Mouse (Mus musculus): ENCODE results near the gene Nck2.

Gene Nck2

DNA sequence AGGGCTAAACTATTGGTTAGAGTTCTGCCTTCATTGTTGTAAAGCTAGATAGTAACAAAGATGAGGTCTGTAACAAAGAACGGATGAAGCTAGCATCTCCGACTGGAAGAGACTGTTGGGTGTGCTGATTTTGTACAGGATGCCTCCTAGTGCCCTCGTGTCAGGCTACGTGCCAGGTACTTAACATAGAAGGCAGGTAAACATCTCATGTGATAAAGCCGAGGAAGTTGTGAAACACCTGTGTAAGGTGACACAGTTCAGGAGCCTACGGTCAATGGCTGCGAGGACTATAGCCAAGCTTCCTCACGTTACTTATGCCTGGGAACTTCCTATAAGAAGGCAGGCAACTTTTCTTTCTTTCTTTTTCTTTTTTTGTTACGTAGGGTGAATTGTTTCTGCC is at the start of gene Nck2:
Gene Nck2, plus strand, starts transcription at position 49 of the 400 bp plus-strand sequence.
- no peak for DNase-seq (ENCODE audit: low read depth in 1 of 2, low spot score in 2 of 2)

DNA sequence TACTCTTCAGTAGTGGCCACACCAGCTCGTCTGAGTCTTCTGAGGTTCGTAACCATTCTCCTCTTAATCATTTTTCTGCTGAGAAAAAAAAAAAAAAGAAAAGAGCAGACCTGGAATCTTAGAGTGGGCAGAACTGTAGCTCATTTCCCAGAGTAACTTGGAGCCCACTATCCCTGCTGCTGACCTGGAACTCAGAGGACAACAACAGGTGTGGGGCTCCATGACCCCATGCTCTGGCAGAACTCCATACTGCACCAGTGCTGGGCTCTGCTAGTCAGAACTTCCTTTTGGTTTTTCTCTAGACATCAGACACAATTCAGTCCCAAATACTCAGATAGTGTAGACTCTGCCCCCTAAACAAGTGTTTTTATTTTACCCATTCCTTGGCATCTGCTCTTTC is 49.3 kb upstream of the Nck2 start:
- no peak for DNase-seq (ENCODE audit: low read depth in 1 of 2, low spot score in 2 of 2)

DNA sequence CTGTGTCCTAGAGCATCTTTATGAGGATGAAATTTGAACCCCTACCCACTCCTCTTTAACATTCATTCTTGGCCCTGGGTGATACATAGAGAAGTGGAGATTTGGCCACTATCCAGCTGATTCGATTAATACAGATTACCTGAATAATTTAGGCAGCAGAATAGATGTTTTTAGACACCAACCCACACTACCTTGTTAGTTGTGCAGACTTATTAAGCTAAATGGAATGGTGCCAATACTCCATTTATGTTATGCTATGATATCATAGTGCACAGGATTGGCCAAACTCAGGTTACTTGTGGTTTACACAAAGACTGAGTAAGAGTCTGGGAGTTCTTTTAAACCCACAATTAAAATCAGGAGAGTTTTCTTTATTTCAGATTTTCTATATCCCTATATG is 48.6 kb upstream of the Nck2 start:
- no peak for DNase-seq (ENCODE audit: low read depth in 1 of 2, low spot score in 2 of 2)

DNA sequence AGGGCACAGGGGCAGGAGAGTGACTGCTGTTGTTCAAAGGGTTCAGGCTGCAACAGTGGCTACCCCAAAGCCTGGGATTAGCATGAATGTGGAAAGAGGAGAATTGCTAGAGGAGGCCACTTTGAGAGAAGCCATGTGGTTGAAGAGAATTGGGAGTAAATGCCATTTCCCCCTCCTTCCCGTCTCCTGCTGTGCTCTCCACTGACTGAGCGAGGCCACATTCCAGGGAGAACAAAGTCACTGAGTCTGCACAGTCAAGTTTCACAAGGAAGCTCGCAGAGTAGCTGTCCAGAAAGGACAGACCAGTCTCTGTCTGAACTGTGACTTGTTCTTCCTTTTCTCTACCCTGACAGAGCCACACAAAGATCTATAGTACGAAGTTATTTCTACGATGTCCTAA is 47.9 kb upstream of the Nck2 start:
- no peak for DNase-seq (ENCODE audit: low read depth in 1 of 2, low spot score in 2 of 2)

DNA sequence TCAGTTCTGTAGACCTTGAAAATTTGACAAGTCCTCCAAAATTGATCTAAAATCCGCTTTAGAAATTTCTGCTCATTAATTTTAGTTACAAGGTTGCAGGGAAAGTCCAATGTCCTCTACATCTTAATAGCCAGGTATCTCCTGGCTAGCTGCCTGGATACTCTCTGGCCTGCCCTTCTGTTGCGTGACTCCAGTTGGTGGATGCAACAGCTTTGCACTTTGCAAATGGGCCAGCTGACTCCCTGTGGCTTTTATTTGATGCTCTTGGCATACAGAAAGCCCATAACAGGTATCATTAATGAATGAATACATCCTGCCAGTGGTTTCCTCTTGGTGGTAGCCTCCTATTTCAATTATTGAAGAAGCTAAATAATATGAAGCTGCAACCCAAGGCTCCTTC is 47.3 kb upstream of the Nck2 start:
- no peak for DNase-seq (ENCODE audit: low read depth in 1 of 2, low spot score in 2 of 2)

DNA sequence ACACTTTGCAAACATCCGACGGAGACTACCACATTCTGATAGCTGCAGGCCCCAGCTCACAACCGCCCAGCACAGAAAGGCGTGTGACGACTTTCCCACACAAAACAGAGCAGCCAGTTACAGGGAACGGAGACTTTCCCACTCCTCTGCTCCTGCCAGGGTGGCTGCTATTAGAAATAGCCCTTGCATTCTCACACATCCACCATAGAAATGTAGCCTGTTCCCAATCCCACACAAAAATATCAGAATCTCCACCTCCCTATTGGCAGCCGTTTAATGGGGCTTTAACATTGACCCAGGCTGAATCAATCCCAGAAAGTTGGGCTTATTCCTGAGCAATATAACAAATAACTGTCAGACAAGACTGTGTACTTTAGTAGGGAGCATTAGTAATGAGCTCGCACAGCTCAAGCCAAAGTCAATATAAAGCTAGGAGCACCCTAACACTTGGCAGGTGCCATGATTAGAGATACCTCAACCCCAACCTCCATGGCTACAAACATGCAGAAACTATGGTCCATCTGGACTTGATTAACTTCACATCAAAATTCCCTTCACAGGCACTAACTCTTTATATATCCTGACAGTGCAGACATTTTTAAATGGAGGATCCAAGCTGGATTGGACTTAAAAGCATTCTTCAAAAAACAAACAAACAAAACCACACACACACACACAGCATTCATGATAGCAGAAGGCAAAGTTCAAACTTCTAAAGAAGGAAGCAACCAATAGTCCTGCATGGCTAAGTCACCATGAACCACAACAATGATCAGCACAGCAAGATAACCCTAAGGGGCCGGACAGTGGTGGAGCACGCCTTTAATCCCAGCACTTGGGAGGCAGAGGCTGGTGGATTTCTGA is 45.4 kb upstream of the Nck2 start:
- DNase-seq (ENCODE audit: low read depth in 1 of 2, low spot score in 2 of 2): no peak

DNA sequence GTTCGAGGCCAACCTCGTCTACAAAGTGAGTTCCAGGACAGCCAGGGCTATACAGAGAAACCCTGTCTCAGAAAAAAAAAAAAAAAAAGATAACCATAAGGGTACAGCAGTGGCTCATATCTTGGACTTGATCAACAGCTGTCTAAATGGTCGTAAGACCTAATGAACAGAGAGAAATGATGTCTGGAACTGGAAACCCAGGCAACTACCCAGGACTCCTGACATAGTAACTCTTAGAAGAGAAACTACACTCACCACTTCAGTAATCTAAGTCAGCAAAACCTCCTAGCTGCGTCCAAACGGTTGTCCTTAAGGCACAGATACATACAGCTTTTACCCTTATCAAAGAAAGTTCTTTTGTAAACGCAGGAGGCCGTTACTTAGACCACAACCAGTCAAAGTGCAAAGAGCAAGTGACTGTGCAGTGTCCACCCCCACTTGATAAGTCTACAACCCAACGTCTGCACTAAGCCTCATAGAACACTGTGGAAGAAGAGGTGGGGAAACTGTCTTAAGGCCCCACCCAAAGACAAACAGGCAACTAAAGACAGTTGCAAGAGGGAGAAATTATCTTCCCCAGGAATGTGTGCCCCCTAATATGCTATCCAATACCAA is 44.7 kb upstream of the Nck2 start:
- no peak for DNase-seq (ENCODE audit: low read depth in 1 of 2, low spot score in 2 of 2)

DNA sequence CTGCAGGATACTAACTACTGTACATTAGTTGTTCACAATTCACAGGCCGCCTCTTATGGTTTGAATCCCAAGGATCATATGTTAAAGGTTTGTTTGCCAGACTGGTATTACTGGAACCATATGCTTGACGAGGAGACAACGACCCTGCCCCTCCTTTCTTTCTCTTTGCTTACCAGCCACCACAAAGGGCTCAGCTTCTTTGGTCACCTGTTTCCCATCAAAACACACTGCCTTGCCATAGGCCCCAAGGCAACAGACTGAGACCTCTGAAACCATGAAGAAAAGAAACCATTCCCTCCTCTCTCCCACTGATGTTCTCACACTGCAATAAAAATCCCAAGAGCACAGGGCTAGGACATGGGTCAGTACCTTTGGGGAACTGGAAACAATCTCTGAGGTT is 43.7 kb upstream of the Nck2 start:
- DNase-seq (ENCODE audit: low read depth in 1 of 2, low spot score in 2 of 2): no peak

DNA sequence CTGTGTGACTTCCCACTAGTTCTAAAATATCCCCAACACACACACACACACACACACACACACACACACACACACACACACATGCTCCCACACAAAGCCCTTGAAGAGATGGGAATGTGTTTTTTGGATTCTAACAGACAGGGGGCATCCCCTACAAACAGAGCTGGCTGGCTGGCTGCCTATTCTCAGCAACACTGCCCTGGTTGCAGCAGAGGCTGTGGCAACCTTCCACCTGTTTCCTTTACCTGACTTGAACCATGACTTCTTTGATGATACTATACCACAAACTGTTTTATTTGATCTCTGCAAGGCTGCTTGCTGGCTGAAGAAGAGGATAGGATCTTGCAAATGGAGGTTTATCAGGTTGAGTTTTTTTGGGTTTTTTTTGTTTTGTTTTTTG is 41.0 kb upstream of the Nck2 start:
- DNase-seq (ENCODE audit: low read depth in 1 of 2, low spot score in 2 of 2): no peak

DNA sequence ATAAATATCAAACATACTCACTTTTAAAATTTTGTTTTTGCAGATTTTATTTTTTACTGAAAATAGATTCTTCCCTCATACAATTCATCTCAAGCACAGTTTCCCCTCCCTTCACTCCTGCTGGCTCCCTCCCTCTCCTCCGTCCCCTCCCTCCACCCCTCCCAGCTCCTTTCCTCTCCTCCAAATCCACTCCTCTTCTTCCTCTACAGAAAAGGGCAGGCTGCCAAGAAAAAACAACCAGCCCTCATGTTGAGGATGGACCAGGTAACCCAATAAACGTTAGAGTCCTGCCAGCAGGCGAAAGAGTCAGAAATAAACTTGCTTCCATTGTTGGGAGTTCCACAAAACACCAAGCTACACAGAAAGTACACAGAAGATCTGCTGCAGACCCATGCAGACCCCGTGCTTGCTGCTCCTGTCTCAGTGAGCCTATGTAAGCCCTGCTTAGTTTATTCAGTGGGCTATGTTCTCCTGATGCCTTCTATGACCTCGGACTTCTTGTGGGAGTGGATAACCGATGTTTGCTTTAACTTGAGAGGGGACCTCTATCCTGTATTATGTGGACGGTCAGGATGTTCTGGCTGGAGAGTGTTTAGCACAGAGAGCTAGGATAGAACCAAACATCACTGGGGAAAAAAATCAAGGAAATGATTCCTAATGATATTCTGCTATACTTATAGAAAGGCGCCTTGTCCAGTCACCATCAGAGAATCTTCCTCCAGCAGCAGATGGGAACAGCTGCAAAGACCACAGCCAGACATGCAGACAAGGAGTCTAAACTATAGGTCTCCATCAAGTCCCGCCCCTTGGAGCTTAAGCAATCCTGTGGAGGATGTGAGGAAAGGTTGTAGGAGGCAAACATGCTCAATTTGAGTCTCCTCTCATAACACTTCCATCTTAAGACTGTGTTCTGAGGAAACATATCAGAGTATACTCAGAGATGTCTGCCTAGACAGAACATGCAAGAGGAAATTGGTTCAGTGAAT is 39.4 kb upstream of the Nck2 start:
- DNase-seq (ENCODE audit: low read depth in 1 of 2, low spot score in 2 of 2): no peak

DNA sequence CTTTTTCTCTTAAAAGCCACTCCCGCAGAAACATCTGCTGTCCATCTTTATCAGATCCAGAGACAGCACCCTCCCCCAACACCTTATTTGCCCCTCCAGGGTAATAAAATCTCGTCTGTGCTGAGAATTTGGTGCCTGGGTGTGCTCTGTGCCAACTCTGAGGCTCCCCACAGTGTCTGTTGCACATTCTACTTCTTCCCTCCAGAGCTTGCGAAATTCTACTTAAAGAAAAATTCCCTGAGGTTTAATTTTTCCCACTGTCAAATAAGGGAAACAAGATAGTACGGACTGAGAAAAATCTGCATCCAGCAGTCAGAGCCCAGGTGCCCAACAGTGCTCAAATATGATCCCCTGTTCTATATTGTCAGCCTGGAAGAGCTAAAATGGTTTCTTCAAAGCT is 35.4 kb upstream of the Nck2 start:
- no peak for DNase-seq (ENCODE audit: low read depth in 1 of 2, low spot score in 2 of 2)

DNA sequence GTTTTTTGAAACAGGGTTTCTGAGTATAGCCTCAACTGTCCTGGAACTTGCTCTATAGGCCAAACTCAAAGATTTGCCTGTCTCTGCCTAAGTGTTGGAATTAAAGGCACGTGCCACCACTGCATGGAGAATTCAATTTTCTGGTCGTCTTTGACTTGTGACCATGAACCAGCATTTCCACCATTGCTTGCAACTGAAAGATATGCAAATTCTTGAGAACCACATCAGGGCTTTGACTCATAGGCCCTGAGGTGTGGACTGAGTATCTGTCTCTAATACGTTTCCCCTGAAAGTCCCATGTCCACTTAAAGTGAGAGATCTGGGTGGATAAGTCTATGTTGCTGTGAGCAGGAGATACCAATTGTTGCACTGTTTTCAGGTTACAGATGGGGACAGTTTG is 31.6 kb upstream of the Nck2 start:
- DNase-seq (ENCODE audit: low read depth in 1 of 2, low spot score in 2 of 2): no peak

DNA sequence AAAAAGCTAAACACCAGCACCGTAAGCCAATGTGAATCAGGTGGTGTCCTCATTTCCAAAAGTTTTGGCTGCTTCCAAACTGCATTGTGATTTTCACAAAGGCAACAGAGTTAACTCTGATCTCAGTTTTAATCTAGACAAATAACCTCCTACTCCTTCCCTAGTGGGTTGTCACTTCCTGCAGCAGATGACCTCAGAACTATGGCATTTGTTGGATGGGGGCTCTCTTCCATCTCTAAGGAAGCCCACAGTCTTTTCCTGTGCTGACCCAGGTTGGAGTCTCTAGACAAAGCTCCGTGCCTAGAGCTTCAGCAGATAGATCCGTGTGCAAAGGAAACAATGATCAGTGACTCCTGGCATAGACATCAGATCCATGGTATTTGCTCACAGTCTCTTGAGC is 31.1 kb upstream of the Nck2 start:
- DNase-seq (ENCODE audit: low read depth in 1 of 2, low spot score in 2 of 2): no peak

DNA sequence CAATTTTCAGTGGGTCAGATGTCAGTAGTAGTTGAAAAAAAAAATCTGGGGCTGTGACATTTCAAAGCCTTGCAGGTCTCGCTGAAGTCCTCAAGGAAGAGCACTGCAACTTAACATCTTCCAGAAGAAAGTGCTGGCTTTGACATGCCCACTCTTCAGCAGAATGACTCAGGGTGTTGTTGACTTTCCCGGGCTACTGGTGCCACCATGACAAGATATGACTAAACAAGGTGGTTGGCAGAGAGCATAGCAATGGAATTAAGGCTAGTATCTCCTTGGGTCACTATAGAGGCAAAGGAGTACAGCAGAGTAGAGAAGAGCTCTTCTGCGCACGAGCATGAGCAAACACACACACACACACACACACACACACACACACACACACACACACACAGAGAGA is 30.6 kb upstream of the Nck2 start:
- no peak for DNase-seq (ENCODE audit: low read depth in 1 of 2, low spot score in 2 of 2)

DNA sequence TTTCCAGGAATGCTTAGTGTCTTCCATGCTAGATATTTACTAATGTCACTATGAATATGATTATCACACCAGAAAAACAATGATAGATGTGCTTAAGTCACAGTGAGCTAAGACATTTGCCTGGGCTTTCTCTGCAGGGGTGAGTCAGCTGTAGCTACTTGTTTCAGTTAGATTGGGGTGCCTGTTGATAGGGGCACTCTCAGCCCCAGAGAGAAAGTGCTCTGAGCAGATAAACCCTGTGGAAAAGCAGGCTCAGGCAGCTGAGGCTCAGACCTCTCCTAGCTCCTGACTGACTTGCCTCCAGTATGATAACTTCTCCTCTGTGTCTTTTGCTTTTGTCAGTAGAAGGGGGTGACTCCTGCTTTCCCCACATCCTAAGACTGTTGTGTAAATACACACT is 30.2 kb upstream of the Nck2 start:
- DNase-seq (ENCODE audit: low read depth in 1 of 2, low spot score in 2 of 2): no peak

DNA sequence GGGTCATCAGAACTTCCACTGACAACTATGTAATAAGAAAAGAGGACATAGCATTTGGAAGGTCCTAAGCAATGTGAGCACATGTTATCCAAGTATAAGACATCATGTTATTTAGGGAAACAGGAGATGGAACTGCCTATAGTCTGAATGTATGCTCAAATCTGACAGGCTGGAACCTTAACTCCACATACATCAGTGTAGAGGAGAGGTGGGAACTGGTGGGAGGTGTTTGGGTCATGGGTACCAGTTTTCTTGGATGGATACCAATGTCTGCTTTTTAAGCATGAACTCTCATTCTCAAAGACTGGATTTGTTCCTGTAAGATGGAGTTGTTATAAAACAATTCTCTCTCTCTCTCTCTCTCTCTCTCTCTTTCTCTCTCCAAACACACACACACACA is 29.4 kb upstream of the Nck2 start:
- DNase-seq (ENCODE audit: low read depth in 1 of 2, low spot score in 2 of 2): no peak

DNA sequence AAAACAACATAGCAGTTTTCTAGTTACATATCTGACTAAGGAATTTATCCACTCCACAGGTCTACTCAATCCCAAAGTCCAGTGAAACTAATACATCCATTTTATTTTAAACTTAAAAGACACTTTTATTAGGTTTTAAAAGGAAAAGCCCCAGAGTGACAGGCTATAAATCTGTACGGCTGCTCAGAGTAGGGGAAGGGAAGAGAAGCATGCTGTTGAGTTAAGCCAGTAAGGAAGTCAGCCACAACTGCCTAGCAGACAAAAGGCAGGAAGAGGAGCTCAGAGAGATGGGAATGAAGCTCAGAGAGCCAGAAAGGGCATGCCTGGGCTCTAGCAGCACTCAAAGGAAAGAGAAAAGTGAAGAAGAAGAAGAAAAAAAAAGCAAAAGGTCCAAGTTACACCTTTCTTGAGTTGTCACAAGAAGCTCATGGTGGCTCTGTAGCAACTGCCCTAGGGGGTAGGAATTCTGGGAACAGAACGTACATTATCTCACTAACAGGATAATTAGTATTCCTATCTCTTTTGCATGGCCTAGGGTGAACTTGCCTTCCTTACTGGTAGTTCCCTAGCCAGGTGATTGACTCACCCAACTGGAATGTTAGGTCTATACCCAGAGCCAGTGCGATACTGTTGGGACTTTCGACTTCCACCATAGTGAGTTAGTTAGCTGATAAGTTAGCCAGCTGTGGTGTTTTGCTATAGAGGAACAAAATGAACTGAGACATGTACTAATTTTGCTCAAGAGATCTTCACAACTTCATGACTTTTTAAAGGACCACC is 21.2 kb upstream of the Nck2 start:
- no peak for DNase-seq (ENCODE audit: low read depth in 1 of 2, low spot score in 2 of 2)

DNA sequence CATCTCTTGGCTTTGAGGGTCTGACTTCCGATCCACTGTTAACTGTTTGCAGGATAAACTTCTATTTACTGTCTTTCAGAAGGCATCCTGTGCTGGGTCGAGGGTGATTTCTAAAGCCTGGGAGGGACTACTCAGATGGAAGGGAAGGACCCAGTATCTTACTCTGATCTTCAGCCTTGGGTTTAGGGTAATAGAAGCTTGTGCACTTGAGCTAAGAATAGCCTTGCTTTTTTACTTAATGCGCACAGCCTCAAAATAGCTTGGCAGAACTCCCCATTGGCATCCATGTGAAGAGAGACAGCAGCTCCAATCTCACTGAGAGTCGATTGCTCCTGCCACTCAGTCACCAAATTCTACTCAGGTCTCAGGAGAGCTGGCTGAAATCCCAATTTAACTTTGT is 17.9 kb upstream of the Nck2 start:
- no peak for DNase-seq (ENCODE audit: low read depth in 1 of 2, low spot score in 2 of 2)

DNA sequence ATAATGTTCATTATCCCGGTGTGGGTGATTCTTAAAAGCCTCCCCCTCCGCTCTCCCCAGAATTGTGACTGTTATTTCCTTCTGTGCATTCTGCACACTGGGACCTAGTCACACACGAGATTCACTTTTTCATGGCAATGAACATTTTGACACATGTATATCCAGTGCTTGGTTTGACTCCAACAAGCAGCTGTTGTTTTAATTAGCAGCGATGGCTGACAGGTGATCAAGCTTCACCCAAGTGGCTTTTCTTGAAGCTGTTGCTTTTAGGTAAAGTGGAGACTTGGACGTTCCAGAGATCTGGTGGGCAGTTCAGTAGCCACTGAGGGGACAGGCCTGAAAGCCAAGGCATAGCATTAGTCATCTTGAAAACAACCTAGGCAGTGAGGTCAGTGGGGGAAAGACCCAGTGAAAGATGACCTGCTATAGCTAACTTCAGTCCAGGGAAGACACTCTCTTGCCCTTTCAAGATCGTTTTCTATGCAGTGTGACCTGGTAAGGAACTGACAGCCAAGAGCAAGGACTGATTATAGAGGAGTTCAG is 17.3 kb upstream of the Nck2 start:
- DNase-seq (ENCODE audit: low read depth in 1 of 2, low spot score in 2 of 2): no peak

DNA sequence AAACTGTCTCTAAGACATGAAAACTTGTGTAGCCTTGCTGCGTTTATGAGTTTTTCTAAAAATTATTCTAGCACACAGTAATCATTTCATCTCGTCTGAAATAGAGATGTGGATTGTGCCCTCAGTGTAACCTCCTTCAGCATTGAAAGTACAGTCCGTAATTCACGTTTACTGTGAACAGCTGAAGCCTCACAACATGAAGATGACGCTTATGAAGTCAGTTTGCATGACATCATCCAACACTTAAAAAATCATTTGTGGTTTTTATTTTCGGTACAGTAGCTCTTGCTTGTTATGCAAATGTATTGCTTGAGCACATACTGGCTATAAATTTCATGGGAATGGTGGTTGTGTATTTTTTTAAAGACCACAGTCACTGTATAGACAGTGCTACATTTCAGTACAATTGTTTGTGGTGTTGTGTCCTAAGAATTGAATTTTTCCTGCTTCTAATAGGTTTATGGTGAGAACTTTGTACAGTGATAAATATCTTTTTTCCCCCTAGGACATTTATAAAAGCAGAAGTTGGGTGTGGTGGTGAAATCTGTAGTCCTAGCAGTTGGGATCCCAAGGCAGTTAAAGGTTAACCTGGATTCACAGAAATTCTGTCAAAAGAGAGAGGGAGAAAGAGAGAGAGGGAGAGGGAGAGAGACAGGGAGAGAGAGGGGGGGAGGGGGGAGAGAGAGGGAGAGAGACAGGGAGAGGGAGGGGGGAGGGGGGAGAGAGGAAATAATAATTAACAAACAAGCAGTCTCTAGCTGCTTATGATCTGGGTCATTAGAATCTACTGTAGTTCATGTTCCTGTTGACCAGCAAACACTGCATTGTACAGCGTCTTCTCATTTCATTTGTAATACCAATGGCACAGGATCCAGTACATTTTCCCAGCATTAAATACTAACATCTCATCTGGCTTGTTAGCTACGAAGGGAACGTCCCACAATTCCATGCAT is 14.2 kb upstream of the Nck2 start:
- DNase-seq (ENCODE audit: low read depth in 1 of 2, low spot score in 2 of 2): no peak

Measured in monocyte, adult 2 months (primary cell).